ENCODE assay signal across 9 mouse cellular contexts in genomic region chr12:5136300-5136699, GRCm38 (mm10).
DNase-seq lines count a peak whose midpoint lies in the region; ATAC-seq lines count a peak whose summit lies in the region.
"Had no signal": no experiment of that assay in that cellular context is flagged by ENCODE, and none has a peak within 500 bp of the region (broad histone marks: within the 10 kb centered on the region; RNA-seq: fewer than 3 reads in every experiment).

No protein-coding gene starts in this region.

- no peaks in the 10 kb centered on the region for H3K36me3 ChIP-seq in megakaryocyte, embryonic 14.5 days (replicated peaks; ENCODE audit: low read length)
- peaks cover 13% of the 10 kb centered on the region for H3K36me3 ChIP-seq in embryonic facial prominence, embryonic 10.5 days (replicated peaks)
- H3K36me3 ChIP-seq in hindbrain, embryonic 13.5 days = peaks cover 30% of the 10 kb centered on the region

- H3K4me1 ChIP-seq in megakaryocyte, embryonic 14.5 days = no peaks in the 10 kb centered on the region
- H3K4me1 ChIP-seq in embryonic facial prominence, embryonic 10.5 days = no peaks in the 10 kb centered on the region
- H3K4me1 ChIP-seq in hindbrain, embryonic 13.5 days (replicated peaks) = peaks cover 8% of the 10 kb centered on the region

- no peak overlapping the region for H3K27ac ChIP-seq in embryonic facial prominence, embryonic 10.5 days (replicated peaks)
- peak overlapping the region; percentile 30; the same call in 1 of the 2 replicates for H3K27ac ChIP-seq in hindbrain, embryonic 13.5 days
- H3K27ac ChIP-seq: limb, embryonic 13.5 days had no signal

- no peaks in the 10 kb centered on the region for H3K27me3 ChIP-seq in megakaryocyte, embryonic 14.5 days (replicated peaks)
- no peaks in the 10 kb centered on the region for H3K27me3 ChIP-seq in embryonic facial prominence, embryonic 10.5 days (replicated peaks; ENCODE audit: low read depth, poor library complexity, severe bottlenecking)
- no peaks in the 10 kb centered on the region for H3K27me3 ChIP-seq in hindbrain, embryonic 13.5 days
- H3K27me3 ChIP-seq: limb, embryonic 13.5 days had no signal

- H3K4me2 ChIP-seq in hindbrain, embryonic 13.5 days = no peak overlapping the region
- H3K4me2 ChIP-seq: limb, embryonic 13.5 days had no signal

- peak overlapping the region; percentile 3 for H3K4me3 ChIP-seq in megakaryocyte, embryonic 14.5 days (replicated peaks)
- H3K4me3 ChIP-seq in embryonic facial prominence, embryonic 10.5 days = no peak overlapping the region
- H3K4me3 ChIP-seq in hindbrain, embryonic 13.5 days = no peak overlapping the region
- H3K4me3 ChIP-seq: limb, embryonic 13.5 days had no signal

- H3K9ac ChIP-seq in hindbrain, embryonic 13.5 days = no peak overlapping the region
- H3K9ac ChIP-seq: limb, embryonic 13.5 days had no signal

- WGBS in embryonic facial prominence, embryonic 10.5 days = 26% methylated on average over 4 of the region's 4 CpGs
- WGBS in hindbrain, embryonic 13.5 days = 27% methylated on average over 4 of the region's 4 CpGs

- ATAC-seq in megakaryocyte, adult 5-6 weeks (ENCODE audit: poor library complexity, severe bottlenecking) = no peak
- ATAC-seq in hindbrain, embryonic 13.5 days (ENCODE audit: low FRiP score) = peak; percentile 66; the same call in 1 of the 2 replicates

- peak; percentile 52 to 54 for DNase-seq in adrenal gland, postnatal 36 days
- peak; percentile 75 for DNase-seq in embryonic facial prominence, embryonic 10.5 days (ENCODE audit: low spot score)
- peak; percentile 64 for DNase-seq in left cerebral cortex, postnatal 4 days
- DNase-seq in naive thymus-derived CD4-positive, alpha-beta T cell, adult 2 months (ENCODE audit: low read depth) = peak; percentile 20
- peak; percentile 14 for DNase-seq in thymus, postnatal 14 days

- H3K9me3 ChIP-seq in megakaryocyte, embryonic 14.5 days = no peaks in the 10 kb centered on the region
- H3K9me3 ChIP-seq in embryonic facial prominence, embryonic 10.5 days = no peaks in the 10 kb centered on the region
- H3K9me3 ChIP-seq in hindbrain, embryonic 13.5 days = no peaks in the 10 kb centered on the region
- H3K9me3 ChIP-seq: limb, embryonic 13.5 days had no signal

- intact Hi-C loops in left cerebral cortex, postnatal 4 days (cut with DNase I) = no loop called here

Comparison
In these comparisons a context has a peak if more than half of its experiments do, and no peak if none do; other contexts are left out.
1. DNase-seq: peak in every context shown above with its lines; median percentile 75 in embryonic facial prominence, embryonic 10.5 days; 64 in left cerebral cortex, postnatal 4 days; 53 in adrenal gland, postnatal 36 days; 20 in naive thymus-derived CD4-positive, alpha-beta T cell, adult 2 months; 14 in thymus, postnatal 14 days.